Mouse (Mus musculus): ENCODE measurements around the gene Elavl2. TPM values are rescaled to one million over a fixed set of nuclear protein-coding genes. Genes with fewer than 3 reads are reported as not detected.

Elavl2 gene
- polyA plus RNA-seq, 1 experiment from 2014 or later, result 4.6 TPM

Small RNA genes within 50 kb of the gene (microRNA-seq; reads per million reads assigned to microRNA genes)
- gene Mir6402, result not detected
